Mouse (Mus musculus) hindbrain, embryonic 14.5 days (tissue): ENCODE measurements around the gene Ubc. TPM values are rescaled to one million over a fixed set of nuclear protein-coding genes. Genes with fewer than 3 reads are reported as not detected.

Experiments
- polyA plus RNA-seq: library from polyadenylated mRNA; unstranded; fragments of >200 nt; fragmentation: Nextera tagmentation; extraction: Ambion mirVana; gene quantifications from 2 replicates; pipeline ENCODE4 v1.2.1, GENCODE M21; 2014

The Ubc gene
- polyA plus RNA-seq, 1 experiment from 2014 or later, result 1,333 TPM

Other genes with a start within 250 kb of the Ubc start
- gene Ncor2, start 211.0 kb downstream of the Ubc start, polyA plus RNA-seq, result 26.0 and 27.4 TPM in 2 replicates
- 36.5 and 39.9 TPM in 2 replicates for gene Scarb1, start 49.1 kb downstream of the Ubc start, polyA plus RNA-seq
- gene Gm10382, start 880 bp downstream of the Ubc start, polyA plus RNA-seq, result 0.63 TPM in 1 of 2 replicates, not detected in the other
- 6.8 and 10.2 TPM in 2 replicates for gene Dhx37, start 43.9 kb upstream of the Ubc start, polyA plus RNA-seq
- gene Bri3bp, start 51.4 kb upstream of the Ubc start, polyA plus RNA-seq, result 34.3 and 36.7 TPM in 2 replicates
- gene Aacs, start 85.6 kb upstream of the Ubc start, polyA plus RNA-seq, result 75.5 and 98.4 TPM in 2 replicates
- gene Tmem132b, start 141.6 kb upstream of the Ubc start, polyA plus RNA-seq, result 6.3 and 7.9 TPM in 2 replicates